ENCODE assay signal across 21 mouse cellular contexts in the genomic region with DNA sequence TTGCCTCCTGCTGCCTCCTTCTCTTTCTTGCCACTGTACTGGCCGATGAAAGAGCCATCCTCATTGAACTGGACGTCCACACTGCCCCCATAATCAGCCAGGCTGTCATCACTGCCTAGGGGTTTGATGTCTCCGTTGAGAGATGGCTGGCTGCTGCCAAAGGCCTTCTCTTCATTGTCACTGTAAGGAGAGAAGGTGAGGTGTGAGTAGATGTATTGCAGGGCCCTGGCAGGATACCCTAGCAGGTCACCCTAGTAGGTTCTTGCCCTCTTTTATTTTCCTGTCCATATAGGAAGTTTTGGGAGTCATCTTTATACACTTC. TPM values are rescaled to one million over a fixed set of nuclear protein-coding genes. Genes with fewer than 3 reads are reported as not detected.
A peak's percentile ranks its signal among the peaks of the same experiment; 100 is the strongest.
DNase-seq lines count a peak whose midpoint lies in the region; ATAC-seq and TF ChIP-seq lines count a peak whose summit lies in the region.
"Had no signal": no experiment of that assay in that cellular context is flagged by ENCODE, and none has a peak within 500 bp of the region (broad histone marks: within the 10 kb centered on the region; RNA-seq: fewer than 3 reads in every experiment).

No protein-coding gene starts in this region.

- no peak overlapping the region for H3K4me3 ChIP-seq in heart, embryonic 11.5 days (ENCODE audit: low read depth, low read length)
- H3K4me3 ChIP-seq in heart, embryonic 14.5 days (ENCODE audit: control insufficient read depth in 1 of 2, insufficient read depth in 1 of 2, low read depth in 1 of 2, low read length in 2 of 2), result no peak overlapping the region
- H3K4me3 ChIP-seq in heart, postnatal 0 days (ENCODE audit: low read depth, low read length), result no peak overlapping the region
- H3K4me3 ChIP-seq: forebrain, embryonic 10.5 days; forebrain, embryonic 13.5 days; hindbrain, embryonic 12.5 days; hindbrain, embryonic 15.5 days had no signal

- H3K27me3 ChIP-seq in heart, embryonic 11.5 days (ENCODE audit: control insufficient read depth, insufficient read depth, low read length), result 0 out of 2 replicates have a peak, but pooled peaks cover 5% of the 10 kb centered on the region
- H3K27me3 ChIP-seq in heart, embryonic 14.5 days (ENCODE audit: control insufficient read depth, insufficient read depth, low read length), result no peaks in the 10 kb centered on the region
- H3K27me3 ChIP-seq in heart, postnatal 0 days (ENCODE audit: control insufficient read depth, insufficient read depth, low read length), result no peaks in the 10 kb centered on the region
- H3K27me3 ChIP-seq: forebrain, embryonic 13.5 days; hindbrain, embryonic 12.5 days; hindbrain, embryonic 15.5 days had no signal

- peak; percentile 8 to 37 for DNase-seq in heart, adult 18-20 months
- no peak for DNase-seq in heart, postnatal 4 days
- peak; percentile 7 for DNase-seq in heart, postnatal 0 days (ENCODE audit: low spot score)
- DNase-seq in heart, postnatal 10 days, result peak; percentile 27 to 35
- DNase-seq: adrenal gland, adult 2 months; adrenal gland, postnatal 14 days; gastrocnemius, postnatal 10 days; gastrocnemius, postnatal 36 days; kidney, adult 2 months had no signal

- no peak overlapping the region for H3K27ac ChIP-seq in heart, embryonic 11.5 days (ENCODE audit: low read depth, low read length)
- H3K27ac ChIP-seq in heart, embryonic 14.5 days (replicated peaks in 1 of 2; ENCODE audit: control insufficient read depth in 1 of 2, insufficient read depth in 1 of 2, low read depth in 2 of 2, low read length in 2 of 2), result no peak overlapping the region
- no peak overlapping the region for H3K27ac ChIP-seq in heart, postnatal 0 days (ENCODE audit: low read depth)
- H3K27ac ChIP-seq: forebrain, embryonic 10.5 days; forebrain, embryonic 13.5 days; hindbrain, embryonic 12.5 days; hindbrain, embryonic 15.5 days had no signal

- no peak for TF ChIP-seq EP300 in heart, postnatal 0 days (IDR thresholded peaks at IDR 0.05; ENCODE audit: low read depth)

- H3K36me3 ChIP-seq in heart, embryonic 11.5 days (ENCODE audit: control insufficient read depth, insufficient read depth, low read length), result no peaks in the 10 kb centered on the region
- H3K36me3 ChIP-seq in heart, embryonic 14.5 days (ENCODE audit: control insufficient read depth, insufficient read depth, low read length), result no peaks in the 10 kb centered on the region
- H3K36me3 ChIP-seq in heart, postnatal 0 days (replicated peaks; ENCODE audit: control insufficient read depth, insufficient read depth, low read length), result no peaks in the 10 kb centered on the region
- H3K36me3 ChIP-seq: forebrain, embryonic 10.5 days had no signal

- TF ChIP-seq CTCF in heart, postnatal 0 days (IDR thresholded peaks at IDR 0.05; ENCODE audit: low read depth), result no peak

- H3K4me2 ChIP-seq in heart, embryonic 11.5 days, result no peak overlapping the region
- no peak overlapping the region for H3K4me2 ChIP-seq in heart, embryonic 14.5 days (ENCODE audit: low read length)
- H3K4me2 ChIP-seq in heart, postnatal 0 days (ENCODE audit: low read depth, low read length), result no peak overlapping the region
- H3K4me2 ChIP-seq: forebrain, embryonic 13.5 days; hindbrain, embryonic 12.5 days; hindbrain, embryonic 15.5 days had no signal

- H3K4me1 ChIP-seq in heart, embryonic 11.5 days (ENCODE audit: control insufficient read depth, insufficient read depth, low read length), result no peaks in the 10 kb centered on the region
- H3K4me1 ChIP-seq in heart, embryonic 14.5 days (ENCODE audit: control insufficient read depth in 2 of 2, insufficient read depth in 2 of 2, low read length in 2 of 2), result no peaks in the 10 kb centered on the region
- no peaks in the 10 kb centered on the region for H3K4me1 ChIP-seq in heart, postnatal 0 days (ENCODE audit: control insufficient read depth, insufficient read depth)
- H3K4me1 ChIP-seq: forebrain, embryonic 10.5 days; forebrain, embryonic 13.5 days; hindbrain, embryonic 12.5 days; hindbrain, embryonic 15.5 days had no signal

- ATAC-seq in heart, embryonic 11.5 days (replicated peaks; ENCODE audit: insufficient number of reproducible peaks, low FRiP score, low TSS enrichment), result no peak
- 0 out of 2 replicates have a peak, but pooled peaks have one; percentile 13 for ATAC-seq in heart, embryonic 14.5 days (ENCODE audit: insufficient number of reproducible peaks, insufficient read depth, low FRiP score, low read depth)
- ATAC-seq in heart, postnatal 0 days (ENCODE audit: insufficient read depth, low read depth), result peak; percentile 79
- ATAC-seq: CD4-positive, CD25-positive, alpha-beta regulatory T cell, adult 4 months; forebrain, embryonic 13.5 days; intestine, postnatal 0 days had no signal

- WGBS in heart, embryonic 11.5 days (ENCODE audit: insufficient replicate concordance), result 36% methylated on average over 3 of the region's 3 CpGs
- 39% methylated on average over 3 of the region's 3 CpGs for WGBS in heart, embryonic 14.5 days
- WGBS in heart, postnatal 0 days, result 25% methylated on average over 3 of the region's 3 CpGs

- intact Hi-C loops in heart, postnatal 10 days (cut with DNase I), result no loop called here

- no peak overlapping the region for H3K9ac ChIP-seq in heart, embryonic 11.5 days (ENCODE audit: low read depth, low read length)
- H3K9ac ChIP-seq in heart, embryonic 14.5 days (ENCODE audit: low read length), result no peak overlapping the region
- no peak overlapping the region for H3K9ac ChIP-seq in heart, postnatal 0 days (replicated peaks; ENCODE audit: low read depth, low read length)
- H3K9ac ChIP-seq: forebrain, embryonic 13.5 days; hindbrain, embryonic 12.5 days; hindbrain, embryonic 15.5 days had no signal

- no peaks in the 10 kb centered on the region for H3K9me3 ChIP-seq in heart, embryonic 11.5 days (replicated peaks; ENCODE audit: control insufficient read depth, low read length)
- H3K9me3 ChIP-seq in heart, embryonic 14.5 days (ENCODE audit: control insufficient read depth, low read length), result no peaks in the 10 kb centered on the region
- H3K9me3 ChIP-seq in heart, postnatal 0 days (replicated peaks; ENCODE audit: control insufficient read depth, low read length), result no peaks in the 10 kb centered on the region
- H3K9me3 ChIP-seq: forebrain, embryonic 10.5 days; forebrain, embryonic 13.5 days; hindbrain, embryonic 12.5 days; hindbrain, embryonic 15.5 days had no signal

RNA-seq across cellular contexts. Expression of a gene that starts 30.3 kb away (rescaled TPM):
- 1 to 10 TPM; 1.3 to 1.6 TPM for total RNA-seq in heart, adult 18-20 months (2021)
- polyA plus RNA-seq in heart, embryonic 11.5 days (2014; fragmentation: Nextera tagmentation; extraction: Ambion mirVana), result 0.33 and 0.46 TPM in 2 replicates
- polyA plus RNA-seq in heart, embryonic 14.5 days (2014; fragmentation: Nextera tagmentation; extraction: Ambion mirVana), result 0.40 and 0.42 TPM in 2 replicates
- 1 to 10 TPM; 3.2 to 3.4 TPM for total RNA-seq in heart, postnatal 4 days (2021)
- total RNA-seq in heart, postnatal 0 days (2014; rRNA removed; ENCODE audit: low replicate concordance), result 2.0 and 2.6 TPM in 2 replicates
- polyA plus RNA-seq in heart, postnatal 0 days (2015; fragmentation: Nextera tagmentation; extraction: Ambion mirVana), result 0.08 and 0.12 TPM in 2 replicates
- total RNA-seq in heart, postnatal 10 days (2021), result 1 to 10 TPM; 2.7 to 2.9 TPM

RNA-seq across cellular contexts. Expression of a gene that starts 36.9 kb away (rescaled TPM):
- not detected for total RNA-seq in heart, adult 18-20 months (2021)
- polyA plus RNA-seq in heart, embryonic 11.5 days (2014; fragmentation: Nextera tagmentation; extraction: Ambion mirVana), result not detected in 2 replicates
- polyA plus RNA-seq in heart, embryonic 14.5 days (2014; fragmentation: Nextera tagmentation; extraction: Ambion mirVana), result not detected in 2 replicates
- total RNA-seq in heart, postnatal 4 days (2021), result not detected
- not detected in 2 replicates for total RNA-seq in heart, postnatal 0 days (2014; rRNA removed; ENCODE audit: low replicate concordance)
- not detected in 2 replicates for polyA plus RNA-seq in heart, postnatal 0 days (2015; fragmentation: Nextera tagmentation; extraction: Ambion mirVana)
- not detected for total RNA-seq in heart, postnatal 10 days (2021)
- total RNA-seq: adrenal gland, adult 2 months; adrenal gland, postnatal 14 days; gastrocnemius, adult 18-20 months; gastrocnemius, postnatal 10 days; gastrocnemius, postnatal 36 days; granulocyte monocyte progenitor cell, adult 5-6 weeks had no signal
- polyA plus RNA-seq: adrenal gland, adult 2 months; embryonic facial prominence, embryonic 14.5 days; forebrain, embryonic 10.5 days; intestine, postnatal 0 days had no signal

RNA-seq across cellular contexts. Expression of a gene that starts 40.9 kb away (rescaled TPM):
- total RNA-seq in heart, adult 18-20 months (2021), result 1 to 10 TPM; 3.7 to 4.1 TPM
- 1.3 and 2.2 TPM in 2 replicates for polyA plus RNA-seq in heart, embryonic 11.5 days (2014; fragmentation: Nextera tagmentation; extraction: Ambion mirVana)
- polyA plus RNA-seq in heart, embryonic 14.5 days (2014; fragmentation: Nextera tagmentation; extraction: Ambion mirVana), result 0.39 and 0.54 TPM in 2 replicates
- total RNA-seq in heart, postnatal 4 days (2021), result 1 to 10 TPM; 1.4 to 1.6 TPM
- total RNA-seq in heart, postnatal 0 days (2014; rRNA removed; ENCODE audit: low replicate concordance), result 0.42 and 0.50 TPM in 2 replicates
- polyA plus RNA-seq in heart, postnatal 0 days (2015; fragmentation: Nextera tagmentation; extraction: Ambion mirVana), result 0.05 and 0.15 TPM in 2 replicates
- 1 to 10 TPM; 1.5 to 1.6 TPM for total RNA-seq in heart, postnatal 10 days (2021)
- total RNA-seq: hematopoietic stem cell, adult 5-6 weeks had no signal
